Mouse (Mus musculus): ENCODE data around the gene Spert. TPM values are rescaled to one million over a fixed set of nuclear protein-coding genes. Genes with fewer than 3 reads are reported as not detected.

Spert gene
- total and polyA plus RNA-seq, 3 experiments, result not detected

GRCm38 (mm10) chr14:75616375-75616774, 23.5 kb upstream of the Spert start:
- Histone ChIP-seq H3K4me2 (ENCODE audit: insufficient read depth, low read depth, poor library complexity, severe bottlenecking) (no peak overlapping the region), H3K9ac (ENCODE audit: insufficient read depth, low read depth) (no peak overlapping the region), H3K4me1 (ENCODE audit: control insufficient read depth in 1 of 2, insufficient read depth in 2 of 2) (peaks cover 0 to 8% of the 10 kb centered on the region in 2 experiments; a peak in 1 of 4 replicates), H3K79me2 (replicated peaks; ENCODE audit: control insufficient read depth, extremely low read depth, insufficient read depth, poor library complexity, severe bottlenecking) (no peaks in the 10 kb centered on the region), H3K9me3 (replicated peaks; ENCODE audit: low read length) (no peaks in the 10 kb centered on the region), H3K27me3 (replicated peaks) (peaks cover 1% of the 10 kb centered on the region), H3K27ac (ENCODE audit: insufficient read depth, low read depth) (no peak overlapping the region), H3K4me3 (replicated peaks in 1 of 3; ENCODE audit: low read depth in 2 of 3, low read length in 2 of 3, poor library complexity in 1 of 3) (no peak overlapping the region), H3K36me3 (replicated peaks in 1 of 2; ENCODE audit: control insufficient read depth in 1 of 2, insufficient read depth in 1 of 2, low read length in 1 of 2) (no peaks in the 10 kb centered on the region)
- TF ChIP-seq MEF2A (IDR thresholded peaks at IDR 0.05; ENCODE audit: borderline replicate concordance, low read depth, low read length) (no peak), TCF12 (IDR thresholded peaks at IDR 0.05; ENCODE audit: low read depth, low read length) (no peak), HCFC1 (IDR thresholded peaks at IDR 0.05; ENCODE audit: low read depth, low read length) (no peak), ZMIZ1 (IDR thresholded peaks at IDR 0.05; ENCODE audit: low read depth, low read length) (no peak), RCOR1 (conservative IDR thresholded peaks at IDR 0.05; ENCODE audit: low read depth, low read length) (no peak), MAZ (IDR thresholded peaks at IDR 0.05; ENCODE audit: low read depth, low read length) (no peak), POLR2A (IDR thresholded peaks at IDR 0.05; ENCODE audit: low read depth, low read length) (no peak), JUN (IDR thresholded peaks at IDR 0.05; ENCODE audit: insufficient read depth, low read depth, low read length) (no peak), MYC (IDR thresholded peaks at IDR 0.05; ENCODE audit: low read depth, low read length) (no peak), MAX (IDR thresholded peaks at IDR 0.05; ENCODE audit: low read length) (no peak), RAD21 (IDR thresholded peaks at IDR 0.05; ENCODE audit: low read depth, low read length) (no peak), CHD2 (IDR thresholded peaks at IDR 0.05; ENCODE audit: low read length) (no peak), NELFE (IDR thresholded peaks at IDR 0.05; ENCODE audit: low read depth, low read length) (no peak), USF1 (IDR thresholded peaks at IDR 0.05; ENCODE audit: low read depth, low read length) (no peak), NRF1 (IDR thresholded peaks at IDR 0.05; ENCODE audit: low read depth, low read length) (no peak), MAFK (IDR thresholded peaks at IDR 0.05; ENCODE audit: insufficient replicate concordance, low read length) (no peak), EP300 (IDR thresholded peaks at IDR 0.05; ENCODE audit: low read length) (no peak), ZNF384 (IDR thresholded peaks at IDR 0.05; ENCODE audit: low read depth, low read length) (no peak)
- dilution Hi-C loops (cut with MboI; ENCODE audit: extremely low pct_ligation_motif_present, extremely low pct_unique_long_range_greater_than_20kb, low sequenced_read_pairs), result no loop called here
- DNase-seq (ENCODE audit: extremely low read depth), result no peak
- in situ Hi-C loops (cut with MboI; ENCODE audit: low pct_ligation_motif_present, low pct_unique_long_range_greater_than_20kb, low sequenced_read_pairs), result no loop called here

- H3K4me2 ChIP-seq (ENCODE audit: insufficient read depth, low read depth, poor library complexity, severe bottlenecking), result no peak overlapping the region
- H3K9ac ChIP-seq (ENCODE audit: insufficient read depth, low read depth), result no peak overlapping the region
- dilution Hi-C loops (cut with MboI; ENCODE audit: extremely low pct_ligation_motif_present, extremely low pct_unique_long_range_greater_than_20kb, low sequenced_read_pairs) (no loop called here), in situ Hi-C loops (cut with MboI; ENCODE audit: low pct_ligation_motif_present, low pct_unique_long_range_greater_than_20kb, low sequenced_read_pairs) (no loop called here)
- DNase-seq (ENCODE audit: extremely low read depth), result no peak
- no peaks in the 10 kb centered on the region for H3K27me3 ChIP-seq (replicated peaks)
- H3K36me3 ChIP-seq (replicated peaks in 1 of 2; ENCODE audit: control insufficient read depth in 1 of 2, insufficient read depth in 1 of 2, low read length in 1 of 2), result no peaks in the 10 kb centered on the region
- H3K27ac ChIP-seq (ENCODE audit: insufficient read depth, low read depth), result no peak overlapping the region
- peaks cover 4 to 11% of the 10 kb centered on the region in 2 experiments; a peak in 3 of 4 replicates for H3K4me1 ChIP-seq (ENCODE audit: control insufficient read depth in 1 of 2, insufficient read depth in 2 of 2)
- no peaks in the 10 kb centered on the region for H3K9me3 ChIP-seq (replicated peaks; ENCODE audit: low read length)
- TF ChIP-seq MAFK (IDR thresholded peaks at IDR 0.05; ENCODE audit: insufficient replicate concordance, low read length) (no peak), UBTF (IDR thresholded peaks at IDR 0.05; ENCODE audit: low read depth, low read length) (no peak), E2F4 (IDR thresholded peaks at IDR 0.05; ENCODE audit: insufficient replicate concordance, low read depth, low read length) (no peak), JUN (IDR thresholded peaks at IDR 0.05; ENCODE audit: insufficient read depth, low read depth, low read length) (no peak), EP300 (IDR thresholded peaks at IDR 0.05; ENCODE audit: low read length) (no peak), NRF1 (IDR thresholded peaks at IDR 0.05; ENCODE audit: low read depth, low read length) (no peak), GABPA (IDR thresholded peaks at IDR 0.05; ENCODE audit: insufficient replicate concordance, low read depth, low read length) (no peak), USF1 (IDR thresholded peaks at IDR 0.05; ENCODE audit: low read depth, low read length) (no peak)
- no peaks in the 10 kb centered on the region for H3K79me2 ChIP-seq (replicated peaks; ENCODE audit: control insufficient read depth, extremely low read depth, insufficient read depth, poor library complexity, severe bottlenecking)
- no peak overlapping the region for H3K4me3 ChIP-seq (replicated peaks in 1 of 3; ENCODE audit: low read depth in 2 of 3, low read length in 2 of 3, poor library complexity in 1 of 3)
Measured at GRCm38 (mm10) chr14:75609176-75609575, 16.3 kb upstream of the Spert start.
